Mouse (Mus musculus) brain, embryonic 14.5 days (tissue): ENCODE data around the gene Micu1.

Experiments
- CTCF ChIP-seq: fragments of 200-500 bp; IDR thresholded peaks from 2 replicates; pipeline ENCODE4 v1.5.1; 2012; ENCODE audit warnings: inconsistent platforms, mild to moderate bottlenecking, moderate library complexity, borderline replicate concordance; ENCODE audit not compliant: insufficient read depth, insufficient read length; ENCODE audit errors: extremely low read depth
- POLR2A ChIP-seq: fragments of 200-500 bp; IDR thresholded peaks from 2 replicates; pipeline ENCODE4 v1.6.1; 2012; ENCODE audit warnings: mild to moderate bottlenecking, inconsistent platforms, borderline replicate concordance; ENCODE audit not compliant: poor library complexity, insufficient read depth, insufficient read length, severe bottlenecking; ENCODE audit errors: extremely low read depth

DNA sequence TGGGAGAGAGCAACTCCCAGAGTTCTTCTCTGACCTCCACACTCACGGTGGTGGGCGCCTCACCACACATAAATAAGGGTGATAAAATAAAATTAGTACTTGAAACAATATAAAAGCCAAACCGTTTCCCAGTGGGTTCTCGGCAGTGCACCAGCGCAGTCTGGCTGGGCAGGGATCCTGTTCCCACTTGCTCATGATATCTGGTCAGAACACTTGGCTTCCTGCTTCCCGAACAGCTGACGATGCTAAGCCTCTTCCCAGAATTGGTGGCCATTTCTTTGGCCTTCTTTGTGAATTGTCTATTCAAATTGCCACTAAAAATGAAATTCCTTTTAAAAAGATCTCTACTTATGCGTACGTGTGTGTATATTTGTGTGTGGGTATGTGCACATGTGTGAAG lies 27.0 kb downstream of the Micu1 start:
- TF ChIP-seq CTCF (no peak), POLR2A (no peak)
